Mouse (Mus musculus) forebrain, postnatal 0 days (tissue): ENCODE data around the gene Cabin1. TPM values are rescaled to one million over a fixed set of nuclear protein-coding genes. Genes with fewer than 3 reads are reported as not detected.

Source experiments
- ATAC-seq: fragments of 200-750 bp; cut with Nextera tagmentation; 2 replicates; pipeline ENCODE4 v1.8.0; 2017; ENCODE audit warnings: mild to moderate bottlenecking, moderate library complexity
- DNase-seq: peaks from one replicate; pipeline ENCODE4 v3.0.0-alpha.2; 2015
- H3K27ac ChIP-seq: fragments of 300-500 bp; sonication (generic); 2 replicates; pipeline ENCODE4 v1.5.1; 2014; ENCODE audit warnings: low read depth, mild to moderate bottlenecking, antibody characterized with exemption, low read length, moderate library complexity, mixed read lengths
- H3K27me3 ChIP-seq: fragments of 300-500 bp; sonication (generic); 2 replicates; pipeline ENCODE4 v1.6.1; 2014; ENCODE audit warnings: mild to moderate bottlenecking, low read length, mixed read lengths; ENCODE audit not compliant: insufficient read depth
- H3K36me3 ChIP-seq: fragments of 300-500 bp; sonication (generic); 2 replicates; pipeline ENCODE4 v1.6.1; 2014; ENCODE audit warnings: mild to moderate bottlenecking, moderate library complexity; ENCODE audit not compliant: insufficient read depth
- H3K4me1 ChIP-seq: fragments of 300-500 bp; sonication (generic); 2 replicates; pipeline ENCODE4 v1.6.1; 2014; ENCODE audit warnings: antibody characterized with exemption; ENCODE audit not compliant: insufficient read depth
- H3K4me2 ChIP-seq: fragments of 300-500 bp; sonication (generic); 2 replicates; pipeline ENCODE4 v1.6.1; 2014; ENCODE audit warnings: low read depth, mild to moderate bottlenecking, moderate library complexity
- H3K4me3 ChIP-seq: fragments of 300-500 bp; sonication (generic); 2 replicates; pipeline ENCODE4 v1.5.1; 2014; ENCODE audit warnings: low read depth, low read length, mixed read lengths
- H3K9ac ChIP-seq: fragments of 300-500 bp; sonication (generic); 2 replicates; pipeline ENCODE4 v1.6.1; 2014; ENCODE audit warnings: mild to moderate bottlenecking
- H3K9me3 ChIP-seq: fragments of 300-500 bp; sonication (generic); 2 replicates; pipeline ENCODE4 v1.6.1; 2016; ENCODE audit warnings: low read length
- CTCF ChIP-seq: sonication (generic); IDR thresholded peaks from 2 replicates; pipeline ENCODE4 v1.5.1; 2016; ENCODE audit warnings: antibody characterized with exemption, control low read depth, low read depth
- WGBS: fragments of 180-500 bp; shearing (Covaris S2); extraction: QIAGEN DNeasy Blood & Tissue Kit; methylation state at CpG from one replicate; pipeline ENCODE4 v1.1.7; 2014; 5-methylcytosine and 5-hydroxymethylcytosine counted together
- polyA plus RNA-seq: library from polyadenylated mRNA; unstranded; fragments of >200 nt; fragmentation: Nextera tagmentation; extraction: Ambion mirVana; gene quantifications from 2 replicates; pipeline ENCODE4 v1.2.1, GENCODE M21; 2015
- total RNA-seq: library from RNA; depleted of rRNA; stranded (reverse); fragments of >200 nt; gene quantifications from 2 replicates; pipeline ENCODE4 v1.2.3, GENCODE M21; 2014

Gene Cabin1
- total and polyA plus RNA-seq, 2 experiments from 2014 or later = 28.0 to 85.5 TPM

- no peak overlapping the region for H3K9ac ChIP-seq
- H3K27me3 ChIP-seq = no peaks in the 10 kb centered on the region
- DNase-seq = no peak
- TF ChIP-seq CTCF = no peak
- WGBS = 37% methylated on average over 3 of the region's 3 CpGs
- no peaks in the 10 kb centered on the region for H3K36me3 ChIP-seq
- no peaks in the 10 kb centered on the region for H3K4me1 ChIP-seq
- ATAC-seq = no peak
- no peak overlapping the region for H3K4me3 ChIP-seq
- no peaks in the 10 kb centered on the region for H3K9me3 ChIP-seq
- H3K4me2 ChIP-seq = no peak overlapping the region
- no peak overlapping the region for H3K27ac ChIP-seq
These were observed 136.7 kb downstream of the Cabin1 start for GRCm38 (mm10) chr10:75627490-75627889.

- H3K4me2 ChIP-seq = no peak overlapping the region
- no peaks in the 10 kb centered on the region for H3K4me1 ChIP-seq
- H3K9me3 ChIP-seq = no peaks in the 10 kb centered on the region
- H3K4me3 ChIP-seq = no peak overlapping the region
- no peak for TF ChIP-seq CTCF
- WGBS = 65% methylated on average over 3 of the region's 3 CpGs
- DNase-seq (no peak), ATAC-seq (no peak)
- no peaks in the 10 kb centered on the region for H3K27me3 ChIP-seq
- no peaks in the 10 kb centered on the region for H3K36me3 ChIP-seq
- H3K9ac ChIP-seq = no peak overlapping the region
- no peak overlapping the region for H3K27ac ChIP-seq
These were observed 137.2 kb downstream of the Cabin1 start for GRCm38 (mm10) chr10:75626991-75627390.

GRCm38 (mm10) chr10:75625920-75626319 lies 138.2 kb downstream of the Cabin1 start:
- Histone ChIP-seq H3K27me3 (no peaks in the 10 kb centered on the region), H3K9ac (no peak overlapping the region), H3K4me1 (no peaks in the 10 kb centered on the region), H3K27ac (no peak overlapping the region), H3K9me3 (no peaks in the 10 kb centered on the region), H3K36me3 (no peaks in the 10 kb centered on the region), H3K4me2 (no peak overlapping the region), H3K4me3 (no peak overlapping the region)
- DNase-seq = no peak
- ATAC-seq = no peak
- 50% methylated on average over 6 of the region's 6 CpGs for WGBS
- TF ChIP-seq CTCF = no peak

- no peak for TF ChIP-seq CTCF
- ATAC-seq = no peak
- Histone ChIP-seq H3K4me2 (no peak overlapping the region), H3K36me3 (no peaks in the 10 kb centered on the region), H3K4me3 (no peak overlapping the region), H3K4me1 (no peaks in the 10 kb centered on the region), H3K9me3 (no peaks in the 10 kb centered on the region), H3K27me3 (no peaks in the 10 kb centered on the region), H3K9ac (no peak overlapping the region), H3K27ac (no peak overlapping the region)
- WGBS = 46% methylated on average over 3 of the region's 3 CpGs
- no peak for DNase-seq
These were observed 143.3 kb downstream of the Cabin1 start for GRCm38 (mm10) chr10:75620818-75621217.

GRCm38 (mm10) chr10:75616044-75616443 lies 148.1 kb downstream of the Cabin1 start:
- no peaks in the 10 kb centered on the region for H3K9me3 ChIP-seq
- H3K27me3 ChIP-seq = no peaks in the 10 kb centered on the region
- no peak overlapping the region for H3K4me2 ChIP-seq
- no peak for TF ChIP-seq CTCF
- H3K4me1 ChIP-seq = no peaks in the 10 kb centered on the region
- H3K36me3 ChIP-seq = no peaks in the 10 kb centered on the region
- no peak overlapping the region for H3K27ac ChIP-seq
- no peak overlapping the region for H3K4me3 ChIP-seq
- H3K9ac ChIP-seq = no peak overlapping the region
- no peak for ATAC-seq
- no peak for DNase-seq
- WGBS = 95% methylated on average over 4 of the region's 4 CpGs

GRCm38 (mm10) chr10:75610486-75610885 lies 153.7 kb downstream of the Cabin1 start:
- TF ChIP-seq CTCF = no peak
- Histone ChIP-seq H3K36me3 (no peaks in the 10 kb centered on the region), H3K27me3 (no peaks in the 10 kb centered on the region), H3K4me2 (no peak overlapping the region), H3K9me3 (no peaks in the 10 kb centered on the region), H3K4me1 (no peaks in the 10 kb centered on the region), H3K27ac (no peak overlapping the region), H3K9ac (no peak overlapping the region), H3K4me3 (no peak overlapping the region)
- ATAC-seq = no peak
- WGBS = 66% methylated on average over 7 of the region's 7 CpGs
- no peak for DNase-seq

GRCm38 (mm10) chr10:75608975-75609374 lies 155.2 kb downstream of the Cabin1 start:
- Histone ChIP-seq H3K27me3 (no peaks in the 10 kb centered on the region), H3K9ac (no peak overlapping the region), H3K27ac (no peak overlapping the region), H3K4me3 (no peak overlapping the region), H3K9me3 (no peaks in the 10 kb centered on the region), H3K4me2 (no peak overlapping the region), H3K4me1 (no peaks in the 10 kb centered on the region), H3K36me3 (no peaks in the 10 kb centered on the region)
- 95% methylated on average over 11 of the region's 11 CpGs for WGBS
- DNase-seq (no peak), ATAC-seq (no peak)
- TF ChIP-seq CTCF = no peak

GRCm38 (mm10) chr10:75607253-75607652 lies 156.9 kb downstream of the Cabin1 start:
- TF ChIP-seq CTCF = no peak
- Histone ChIP-seq H3K4me1 (no peaks in the 10 kb centered on the region), H3K27ac (no peak overlapping the region), H3K9ac (no peak overlapping the region), H3K27me3 (no peaks in the 10 kb centered on the region), H3K9me3 (no peaks in the 10 kb centered on the region), H3K36me3 (no peaks in the 10 kb centered on the region), H3K4me2 (no peak overlapping the region), H3K4me3 (no peak overlapping the region)
- 95% methylated on average over 4 of the region's 4 CpGs for WGBS
- DNase-seq (no peak), ATAC-seq (no peak)
